Mouse (Mus musculus) spleen, postnatal 4 days (tissue): ENCODE measurements around the gene Bhmt.

Experiments used
- DNase-seq, 2 experiments: peaks; one replicate each; pipeline ENCODE4 v3.0.0; 2022; ENCODE audit warnings: low spot score in 2 of 2

Bhmt gene

DNA sequence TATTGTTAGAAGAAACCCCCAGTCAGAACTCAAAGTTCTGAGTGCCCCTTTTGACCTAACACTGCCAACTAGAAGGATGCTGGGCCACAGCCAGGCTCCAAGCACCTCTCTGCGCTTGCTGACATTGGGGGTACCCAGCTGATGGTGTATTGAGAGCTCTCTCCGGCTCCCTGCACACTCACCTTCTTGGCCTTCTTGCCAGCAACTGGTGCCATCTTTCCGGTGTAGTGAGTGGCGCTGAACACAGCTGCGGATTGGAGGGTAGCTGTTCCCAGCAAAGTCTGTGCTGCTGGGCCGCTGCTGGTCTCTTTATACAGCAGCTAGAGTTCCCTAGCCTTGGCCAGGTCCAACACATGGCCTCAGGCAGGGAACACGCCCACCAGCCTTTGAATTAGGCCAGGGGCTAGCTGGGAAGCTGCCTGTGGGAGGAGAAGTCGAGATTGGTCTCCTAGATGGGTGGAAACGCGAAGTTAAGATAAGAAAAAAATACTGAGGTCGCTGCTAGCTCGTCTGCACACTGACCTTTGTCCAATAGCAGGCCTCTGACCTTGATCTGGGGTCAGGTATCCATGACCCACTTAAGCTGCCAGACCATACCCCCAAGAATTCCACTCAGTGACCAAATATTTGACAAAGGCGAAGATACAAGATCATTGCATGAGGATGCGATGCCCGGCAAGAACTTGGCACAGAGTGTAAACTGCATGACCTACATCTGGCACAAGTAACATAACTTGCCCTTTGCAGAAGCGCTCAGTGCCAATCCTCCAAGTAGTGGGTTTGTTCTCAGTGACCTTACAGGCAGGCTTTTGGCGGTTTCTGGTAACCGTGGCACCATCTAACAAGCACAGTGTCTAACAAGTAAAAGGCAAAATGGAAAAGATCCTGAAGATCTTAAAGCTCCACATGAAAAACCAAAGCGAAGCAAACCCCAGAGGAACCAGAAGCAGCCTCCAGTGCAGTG, at the start of gene Bhmt:
Gene Bhmt (minus strand): TSS at position 680 of the 964 bp plus-strand sequence.
- no peak for DNase-seq

DNA sequence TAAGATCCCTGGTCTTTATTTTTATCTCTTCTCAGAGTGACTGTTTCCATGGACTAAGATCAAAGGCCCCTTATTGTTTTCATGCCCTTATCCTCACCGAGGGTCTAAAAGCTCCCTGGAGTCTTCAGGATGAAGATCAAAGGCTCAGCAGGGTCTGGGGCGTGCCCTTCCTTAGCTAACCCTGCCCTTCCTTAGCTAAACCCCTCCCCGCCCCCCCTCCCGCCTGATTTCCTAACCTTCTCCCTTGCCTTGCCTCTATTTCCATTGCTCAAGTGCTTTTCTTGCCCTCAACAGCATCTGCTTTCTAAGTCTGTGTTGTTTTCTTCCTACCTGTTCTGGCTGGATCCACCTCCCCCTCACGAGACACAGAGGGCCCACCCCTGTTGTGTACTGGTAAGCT, 49.6 kb upstream of the Bhmt start:
- DNase-seq = no peak

DNA sequence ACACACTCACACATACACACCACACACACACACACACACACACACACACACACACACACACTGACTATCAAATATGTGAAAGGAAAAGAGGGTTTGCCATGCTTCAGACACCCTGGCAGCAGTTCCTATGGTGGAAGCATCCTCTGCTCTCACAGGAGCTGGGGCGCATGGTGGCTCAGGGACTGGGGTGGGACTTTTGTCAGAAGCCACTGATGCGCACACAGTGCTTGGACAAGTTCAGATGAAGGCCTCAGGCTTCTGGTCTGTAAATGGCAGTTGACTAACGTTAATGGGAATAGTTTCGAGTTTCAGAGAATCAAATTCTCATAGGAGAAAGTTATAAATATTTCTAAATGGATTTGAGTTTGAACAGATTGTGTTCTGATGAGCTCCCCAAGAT, 47.5 kb upstream of the Bhmt start:
- no peak for DNase-seq

DNA sequence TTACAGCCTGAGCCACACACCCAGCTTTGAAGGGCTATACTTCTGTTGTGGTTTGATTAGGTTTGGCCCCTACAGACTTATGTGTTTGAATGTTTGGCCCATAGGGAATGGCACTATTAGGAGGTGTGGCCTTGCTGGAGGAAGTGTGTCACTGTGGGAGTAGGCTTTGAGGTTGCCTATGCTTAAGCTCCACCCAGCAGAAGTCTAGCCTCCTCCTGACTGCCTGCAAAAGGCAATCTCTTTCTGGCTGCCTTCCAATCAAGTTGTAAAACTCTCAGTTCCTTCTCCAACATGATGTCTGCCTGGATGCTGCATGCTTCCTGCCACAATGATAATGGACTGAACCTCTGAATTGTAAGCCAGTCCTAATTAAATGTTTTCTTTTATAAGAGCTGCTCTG, 45.6 kb upstream of the Bhmt start:
- no peak for DNase-seq

DNA sequence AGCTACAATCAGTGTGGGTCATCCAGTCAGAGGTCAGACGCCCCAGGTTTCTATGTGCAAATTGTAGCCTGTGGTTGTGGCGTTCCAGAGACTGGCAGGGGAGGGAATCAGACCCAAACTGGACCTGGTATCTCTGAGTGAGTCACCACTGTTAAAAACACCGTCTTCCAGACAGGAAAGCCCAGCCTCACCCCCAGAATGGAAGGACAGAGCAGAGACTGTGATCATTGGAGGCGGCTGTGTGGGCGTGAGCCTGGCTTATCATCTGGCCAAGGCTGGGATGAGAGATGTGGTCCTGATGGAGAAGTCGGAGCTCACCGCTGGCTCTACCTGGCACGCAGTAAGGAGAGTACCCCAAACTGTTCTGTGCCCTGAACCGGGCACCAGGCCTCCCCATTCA, 39.1 kb upstream of the Bhmt start:
- no peak for DNase-seq

DNA sequence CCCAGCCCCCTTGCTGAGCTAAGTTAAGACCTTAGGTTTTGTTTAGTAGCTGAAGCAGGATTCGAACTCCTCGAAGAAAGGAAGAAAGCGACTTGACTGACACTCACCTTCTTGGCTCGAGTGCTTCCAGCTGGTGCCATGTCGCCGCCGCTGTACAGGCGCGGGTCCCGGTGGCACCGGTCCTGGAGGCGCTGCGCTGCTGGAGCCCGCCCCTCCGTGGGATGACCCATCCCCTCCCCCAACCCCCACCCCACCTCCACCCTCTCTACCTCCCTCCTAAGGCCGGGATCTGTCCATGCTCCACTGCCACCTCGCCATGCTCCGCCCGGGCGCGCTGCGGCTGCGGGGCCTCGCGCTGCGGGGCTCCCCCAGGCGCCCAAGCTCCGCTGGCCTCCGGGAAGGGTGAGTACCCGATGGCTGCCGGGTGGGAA, 36.4 kb upstream of the Bhmt start, which contains the start of the genes Bhmt2 and Dmgdh:
Gene Bhmt2 (minus strand): TSS at position 172 of the 431 bp plus-strand sequence.
Gene Dmgdh (plus strand): TSS at position 303 of the 431 bp plus-strand sequence.
- no peak for DNase-seq

DNA sequence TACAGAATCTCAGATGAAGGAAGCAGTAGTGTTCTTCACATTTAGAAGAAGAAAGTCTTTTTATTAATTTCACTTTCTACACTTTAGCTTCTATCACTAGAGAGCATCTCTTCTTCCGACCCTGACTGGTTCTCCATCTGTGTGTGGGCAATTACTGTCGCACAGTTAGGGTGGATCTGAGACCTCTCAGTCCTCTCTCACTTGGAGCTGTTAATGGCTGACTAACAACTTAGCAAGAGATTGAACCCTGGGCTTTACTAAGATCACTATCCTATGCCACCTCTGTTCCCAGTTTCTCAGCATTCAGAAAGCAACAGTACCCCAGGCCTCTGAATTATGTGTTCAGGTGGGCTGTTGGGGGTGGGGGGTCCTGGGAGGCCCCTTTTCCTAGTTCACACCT, 35.5 kb upstream of the Bhmt start:
- DNase-seq = no peak

DNA sequence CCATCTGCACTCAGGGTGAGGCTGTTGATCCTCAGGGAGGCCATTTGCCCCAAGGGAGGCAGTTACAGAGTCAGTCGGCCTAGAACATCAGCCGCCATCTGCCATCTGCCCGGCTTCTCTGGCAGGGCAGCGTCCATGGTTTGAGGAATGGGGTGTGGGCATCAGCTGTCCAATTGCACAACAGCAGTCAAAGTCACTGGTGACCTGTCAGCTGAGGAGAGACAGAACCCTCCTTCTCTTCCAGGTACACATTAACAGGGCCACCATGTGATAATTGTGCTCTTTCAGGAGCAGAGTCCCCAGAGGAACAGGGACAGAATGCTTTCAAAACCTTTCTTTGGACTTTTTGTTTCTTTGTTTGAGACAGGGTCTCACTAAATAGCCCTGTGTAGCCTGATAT, 34.6 kb upstream of the Bhmt start:
- DNase-seq = no peak

DNA sequence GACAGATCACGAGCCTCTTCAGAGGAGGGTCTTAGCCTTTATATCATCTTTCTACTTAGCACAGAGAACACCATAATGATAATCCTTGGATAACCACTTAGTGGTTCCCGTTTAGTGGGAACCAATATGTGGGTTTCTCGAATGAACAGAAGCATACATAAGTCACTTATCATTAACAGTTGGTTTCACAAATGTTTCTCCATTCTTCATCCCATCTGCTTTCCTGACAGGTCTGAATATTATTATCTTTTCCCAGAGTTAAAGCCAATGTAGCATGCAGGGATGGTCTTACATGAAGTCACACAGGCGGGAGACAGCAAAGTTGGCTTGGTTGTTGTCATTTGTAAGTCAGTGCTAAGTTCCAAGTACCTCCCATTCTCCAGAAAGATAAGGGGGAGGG, 29.8 kb upstream of the Bhmt start:
- DNase-seq = no peak

DNA sequence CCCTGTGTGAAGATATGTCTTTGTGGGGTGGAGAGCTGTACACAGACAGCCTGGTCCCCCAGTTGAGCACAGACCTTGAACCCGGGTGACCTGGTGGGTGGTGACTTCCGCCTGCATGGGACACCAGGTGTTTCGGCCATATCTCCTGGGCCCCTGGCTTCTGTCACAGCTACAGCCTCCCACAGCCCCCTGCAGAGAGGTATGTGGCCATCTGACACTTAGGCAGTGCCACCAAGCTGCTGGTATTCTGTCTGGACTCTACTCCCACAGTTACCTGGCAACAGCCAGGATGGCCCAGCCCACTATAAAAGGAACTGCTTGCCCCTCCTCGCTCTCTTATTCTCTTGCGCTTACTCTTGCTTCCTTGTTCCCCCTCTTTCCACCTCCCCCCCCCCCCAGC, 20.2 kb upstream of the Bhmt start:
- DNase-seq = no peak

DNA sequence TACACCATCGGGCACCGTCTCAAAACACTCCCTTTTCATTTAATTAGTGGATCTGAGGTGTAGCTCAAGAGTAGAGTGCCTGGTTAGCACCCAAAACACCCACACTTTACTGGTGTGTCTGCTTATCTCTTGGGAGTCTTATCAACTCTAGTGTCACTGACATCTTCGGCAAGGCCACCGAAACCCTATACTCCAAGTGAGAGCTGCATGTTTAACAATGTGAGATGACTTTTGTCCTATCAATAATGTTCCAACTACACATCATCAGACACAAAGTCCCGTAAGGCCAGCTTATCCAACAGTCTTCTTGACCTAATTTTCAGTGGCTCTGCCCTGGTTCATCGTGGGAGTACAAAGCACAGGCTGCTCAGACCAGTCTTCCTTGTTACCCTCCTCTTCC, 15.6 kb upstream of the Bhmt start:
- DNase-seq = no peak

DNA sequence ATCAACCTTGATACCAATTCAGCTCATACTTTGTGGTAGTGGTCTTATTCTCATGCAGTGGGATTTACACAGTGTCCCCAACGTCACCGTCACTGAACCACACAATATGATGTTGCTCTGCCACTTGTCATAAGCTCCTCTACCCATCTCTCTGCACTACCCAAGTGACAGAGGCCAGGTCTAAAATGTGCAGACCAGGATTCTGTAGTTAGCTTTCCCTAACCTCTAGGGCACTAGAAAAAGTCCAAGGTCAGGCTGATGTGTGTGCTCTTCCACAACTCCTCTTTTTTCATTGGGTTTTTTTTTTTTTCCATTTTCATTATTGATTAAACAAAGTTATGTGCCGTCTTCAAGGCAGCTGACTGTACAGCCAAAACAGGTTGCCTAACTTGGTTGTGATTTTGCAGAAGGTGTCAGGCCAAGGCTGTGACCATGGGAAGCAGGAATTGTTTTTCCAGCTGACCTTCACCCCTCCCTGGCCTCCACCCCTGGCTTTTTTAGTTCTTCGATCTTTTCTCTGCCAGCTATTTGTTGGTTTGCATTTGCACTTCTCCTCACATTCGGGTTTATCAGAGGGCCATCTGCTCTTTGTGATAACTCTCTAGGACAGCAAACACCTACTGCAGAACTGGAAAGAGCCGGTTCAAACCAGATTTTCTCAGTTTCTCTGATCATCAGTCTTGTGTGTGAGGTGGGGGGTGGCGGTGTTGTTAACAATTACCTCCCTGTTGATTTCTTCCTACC, 10.8 kb upstream of the Bhmt start:
- DNase-seq = no peak

DNA sequence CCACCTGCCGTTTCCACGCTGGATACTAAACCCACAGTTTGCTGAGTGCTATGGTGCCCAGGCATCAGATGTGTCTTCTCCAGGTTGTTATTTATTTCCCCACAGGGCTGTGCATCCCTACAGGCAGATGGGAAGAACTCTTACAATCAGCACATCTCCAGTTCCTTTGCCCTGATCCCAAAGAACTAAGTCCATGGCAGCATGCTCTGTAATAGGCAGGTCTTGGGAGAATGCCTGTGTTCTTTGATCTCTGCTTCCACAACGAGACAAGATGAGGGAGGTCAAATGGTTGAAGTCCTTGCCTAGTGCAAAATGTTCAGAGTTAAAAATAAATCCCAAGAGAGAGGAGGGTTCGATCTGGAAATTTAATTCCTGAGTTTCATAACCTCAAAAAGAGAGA, 1.9 kb upstream of the Bhmt start:
- no peak for DNase-seq

DNA sequence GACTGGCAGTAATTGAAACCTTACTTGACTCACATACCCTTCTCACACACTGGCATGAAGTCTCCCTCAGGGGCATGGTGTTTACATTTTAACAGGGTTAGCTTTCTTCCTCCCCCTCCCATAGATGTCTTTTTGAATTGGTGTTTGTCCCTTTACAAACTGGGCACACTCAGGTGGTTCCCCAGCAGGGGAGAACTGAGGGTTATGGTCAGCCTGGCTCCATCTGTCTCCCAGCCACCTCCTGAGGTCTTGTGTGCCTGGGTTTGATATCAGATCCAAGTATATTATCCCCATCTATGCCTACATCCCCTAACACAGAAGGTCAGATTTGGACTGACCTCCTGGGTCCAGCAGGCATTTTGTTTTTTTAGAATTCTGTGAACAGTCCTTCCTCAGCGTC, 1.2 kb downstream of the Bhmt start:
- DNase-seq = no peak

DNA sequence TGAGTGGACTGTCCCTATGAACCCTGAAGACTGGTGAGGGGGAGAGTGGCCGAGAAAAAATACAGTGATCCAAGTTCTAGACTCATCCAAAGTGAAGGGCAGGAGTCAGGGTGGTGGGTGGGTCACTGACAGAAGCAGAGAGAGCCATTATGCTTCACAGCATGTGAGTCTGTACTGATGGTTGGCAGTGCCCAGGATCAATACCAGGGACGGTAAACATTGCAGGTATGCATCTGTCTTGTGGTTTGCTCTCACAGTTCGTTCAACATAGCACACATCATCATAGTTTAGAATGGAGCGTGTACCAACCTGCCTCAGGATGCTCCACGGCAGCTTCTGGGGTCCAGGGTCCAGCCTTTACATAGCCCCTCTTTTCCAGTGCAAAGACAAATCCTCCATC, 4.8 kb downstream of the Bhmt start:
- no peak for DNase-seq

DNA sequence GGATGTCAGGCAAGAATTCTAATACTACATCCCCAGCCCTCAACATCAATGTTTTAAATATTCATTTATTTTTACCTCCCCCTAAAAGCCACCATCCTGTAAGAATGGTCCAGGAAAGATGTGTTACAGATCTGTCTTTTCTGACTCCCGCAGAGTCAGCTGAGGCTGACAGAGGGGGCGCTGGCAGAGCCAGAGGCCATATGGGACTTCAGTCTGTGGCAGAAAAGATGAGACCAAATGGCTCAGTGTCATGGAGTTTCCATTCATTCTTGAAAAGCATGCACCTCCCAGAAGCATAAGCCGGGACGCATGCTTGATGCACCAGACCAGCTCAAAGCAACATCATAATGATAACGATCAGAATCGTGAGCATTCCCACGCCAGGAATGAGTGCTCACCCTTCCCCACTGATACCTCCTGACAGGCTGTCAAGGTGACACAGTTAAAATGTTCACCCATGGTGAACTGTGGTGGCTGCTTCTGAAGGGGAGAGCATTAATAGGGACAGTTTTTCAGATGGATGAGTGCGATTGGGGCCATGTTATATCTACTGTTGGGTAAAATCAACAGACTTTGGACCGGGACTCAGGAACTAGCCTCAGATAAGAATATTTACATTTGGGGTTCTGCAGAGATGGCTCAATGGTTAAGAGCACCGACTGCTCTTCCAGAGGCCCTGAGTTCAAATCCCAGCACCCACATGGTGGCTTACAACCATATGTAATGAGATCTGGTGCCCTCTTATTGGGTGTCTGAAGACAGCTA, 6.6 kb downstream of the Bhmt start:
- no peak for DNase-seq

DNA sequence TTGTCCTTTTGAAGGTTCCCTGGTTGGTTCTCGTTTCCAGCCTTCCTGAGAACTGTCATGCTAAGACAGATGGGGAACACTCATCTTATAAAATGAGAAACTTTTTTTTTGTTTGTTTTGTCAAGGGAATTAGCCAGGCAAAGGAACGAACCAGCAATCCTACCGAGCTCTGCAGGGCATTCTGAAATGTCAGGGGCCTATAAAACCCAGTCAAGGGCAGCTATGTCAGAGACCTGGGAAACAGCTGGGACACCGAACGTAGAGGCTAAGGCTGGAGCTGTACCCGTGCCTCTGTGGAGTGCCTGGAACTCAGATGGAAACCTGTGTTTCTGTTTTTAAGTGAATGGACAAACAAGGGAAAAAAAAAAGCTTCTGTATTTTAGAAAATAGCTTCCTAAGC, 8.9 kb downstream of the Bhmt start:
- DNase-seq = no peak

DNA sequence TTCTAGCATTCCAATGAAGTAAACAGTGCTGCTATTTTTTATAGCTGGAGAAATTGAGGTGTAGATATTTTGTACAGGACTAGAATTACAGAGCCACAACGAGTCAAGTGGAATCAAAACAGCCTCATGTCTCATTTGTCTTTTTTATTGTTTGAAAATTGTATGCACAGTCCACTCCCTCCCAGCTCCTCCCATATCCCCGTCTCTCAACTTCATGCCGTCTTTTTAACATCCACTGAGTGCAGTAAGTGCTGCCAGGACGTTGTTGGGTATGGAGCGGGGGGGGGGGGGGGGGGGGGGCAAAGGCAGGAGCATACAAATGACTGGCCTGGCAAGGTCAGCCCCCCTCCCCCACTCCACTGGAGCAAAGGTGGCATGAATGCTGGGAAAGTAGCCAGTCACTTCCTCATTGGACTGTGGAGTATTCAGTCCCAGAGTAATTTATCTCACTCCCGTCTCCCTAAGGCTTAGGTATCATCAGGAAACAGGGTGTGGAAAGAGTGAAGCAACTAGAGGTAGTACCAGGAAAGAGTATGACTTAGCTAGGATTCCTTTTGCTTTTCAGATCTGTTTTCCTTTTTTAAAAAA, 23.3 kb downstream of the Bhmt start:
- no peak for DNase-seq

DNA sequence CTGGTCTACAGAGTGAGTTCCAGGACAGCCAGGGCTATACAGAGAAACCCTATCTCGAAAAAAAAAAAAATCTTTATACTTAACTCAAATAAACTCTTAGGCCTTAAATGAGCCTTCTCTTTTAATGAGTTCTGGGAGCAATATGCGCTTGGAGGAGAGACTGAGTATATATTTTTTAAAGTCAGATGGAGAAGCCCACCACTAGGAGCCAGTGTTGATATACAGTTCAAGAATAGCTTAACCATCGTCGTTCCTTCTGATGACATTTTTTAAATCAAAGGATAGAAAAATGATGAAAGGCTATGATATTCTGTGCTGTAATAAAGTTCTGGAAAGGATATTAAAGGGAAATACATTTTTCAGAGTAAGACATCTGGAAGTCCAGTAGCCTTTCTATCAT, 24.0 kb downstream of the Bhmt start:
- no peak for DNase-seq

DNA sequence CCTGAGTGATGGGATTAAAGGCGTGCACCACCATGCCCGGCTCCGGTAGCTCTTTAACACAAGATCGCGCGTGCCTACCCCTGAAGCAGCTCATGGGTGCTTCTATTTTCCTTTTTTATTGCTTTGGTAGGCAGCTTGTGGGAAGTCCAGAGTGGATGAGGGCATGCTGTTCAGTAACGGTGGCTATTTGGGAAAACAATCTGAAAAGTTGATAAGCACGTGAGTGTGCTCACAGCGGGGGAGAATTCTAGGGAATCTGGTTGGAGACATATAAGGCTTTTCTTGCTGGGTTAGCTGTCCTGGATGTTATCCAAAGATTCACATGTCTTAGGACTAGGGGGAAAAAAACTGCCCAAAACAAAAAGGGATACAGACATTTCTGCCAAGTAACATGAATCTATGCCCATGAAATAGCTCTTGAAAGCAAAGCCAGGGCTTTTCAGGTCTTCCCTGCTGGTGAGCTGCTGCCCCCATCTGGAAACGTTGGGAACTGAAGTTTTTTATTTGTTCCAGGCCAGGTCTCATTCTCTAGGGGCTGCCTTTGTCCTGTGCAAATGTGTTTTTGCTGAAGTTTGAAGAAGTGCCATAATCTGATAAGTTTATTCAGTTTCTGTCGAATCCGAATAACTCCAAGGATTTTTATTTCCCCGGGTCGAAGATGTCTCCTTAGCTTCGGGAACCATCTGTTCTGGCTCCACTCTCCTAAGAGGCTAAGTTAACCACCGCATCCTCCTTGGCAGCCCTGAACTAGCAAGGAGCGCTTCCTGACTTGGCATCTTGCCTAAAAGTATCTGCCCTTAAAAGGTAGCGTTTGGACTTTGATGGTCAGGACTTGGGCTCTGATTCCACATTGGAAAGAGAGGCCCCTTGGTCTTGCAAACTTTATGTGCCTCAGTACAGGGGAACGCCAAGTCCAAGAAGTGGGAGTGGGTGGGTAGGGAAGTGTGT, 24.8 kb downstream of the Bhmt start:
- DNase-seq = peak; percentile 59 to 81

DNA sequence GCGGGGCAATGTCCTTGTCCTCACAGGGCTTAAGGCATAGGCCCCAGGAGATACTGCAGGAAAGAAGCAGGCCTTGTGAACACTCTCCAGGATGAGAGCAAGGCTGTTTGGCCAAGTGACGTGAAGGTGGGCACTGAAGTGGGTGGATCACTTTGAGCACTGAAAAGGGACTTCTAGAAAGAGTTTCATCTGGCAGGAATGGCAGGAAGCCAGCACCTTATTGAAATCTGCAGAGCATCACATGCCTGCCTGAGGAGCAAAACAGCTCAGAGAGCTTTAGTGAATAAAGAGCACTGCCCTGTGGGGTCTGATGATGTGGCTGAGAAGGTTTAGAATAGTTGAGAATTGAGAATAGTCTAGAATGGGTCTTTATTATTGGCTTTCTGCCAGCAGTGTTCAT, 29.3 kb downstream of the Bhmt start:
- no peak for DNase-seq
